Mouse (Mus musculus) kidney, adult 2 months (tissue): ENCODE data around the gene Stim2.

Source experiments
- CTCF ChIP-seq: fragments of 200-500 bp; conservative IDR thresholded peaks from 2 replicates; pipeline ENCODE4 v1.5.1; 2011; ENCODE audit warnings: low read depth, mild to moderate bottlenecking, control low read depth, low read length, moderate library complexity, mixed read lengths; ENCODE audit not compliant: insufficient read depth, insufficient read length
- POLR2A ChIP-seq: fragments of 200-500 bp; IDR thresholded peaks from one replicate; pipeline ENCODE4 v1.6.1; 2011; ENCODE audit warnings: low read depth, low read length, control low read depth

DNA sequence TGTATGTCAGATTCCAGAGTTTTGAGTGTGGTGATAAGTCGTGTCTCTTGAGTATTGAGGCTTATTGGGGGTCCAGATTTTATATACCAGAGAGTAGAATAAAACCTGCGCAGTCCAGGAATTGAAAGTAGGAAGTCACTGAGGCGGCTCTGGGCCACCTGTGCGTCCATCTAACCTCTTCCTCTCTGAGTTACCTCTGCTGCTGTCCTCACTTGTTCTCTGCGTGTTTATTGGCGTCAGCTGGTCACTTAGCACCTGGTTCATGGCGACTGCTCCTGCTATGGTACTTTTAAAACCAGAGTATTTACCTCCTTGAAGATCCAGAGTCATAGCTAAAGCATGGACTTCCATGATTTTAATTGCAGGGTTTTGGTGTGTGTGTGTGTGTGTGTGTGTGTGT is 73.4 kb downstream of the Stim2 start:
- TF ChIP-seq CTCF: no peak
- no peak for TF ChIP-seq POLR2A
